Mouse (Mus musculus) adipocyte (in vitro differentiated cells): Measurements from ENCODE around the gene Stra6l.

Experiments
- DNase-seq: peaks from one replicate; pipeline ENCODE4 v3.0.0-alpha.2; 2016; ENCODE audit warnings: low spot score

Gene Stra6l

DNA sequence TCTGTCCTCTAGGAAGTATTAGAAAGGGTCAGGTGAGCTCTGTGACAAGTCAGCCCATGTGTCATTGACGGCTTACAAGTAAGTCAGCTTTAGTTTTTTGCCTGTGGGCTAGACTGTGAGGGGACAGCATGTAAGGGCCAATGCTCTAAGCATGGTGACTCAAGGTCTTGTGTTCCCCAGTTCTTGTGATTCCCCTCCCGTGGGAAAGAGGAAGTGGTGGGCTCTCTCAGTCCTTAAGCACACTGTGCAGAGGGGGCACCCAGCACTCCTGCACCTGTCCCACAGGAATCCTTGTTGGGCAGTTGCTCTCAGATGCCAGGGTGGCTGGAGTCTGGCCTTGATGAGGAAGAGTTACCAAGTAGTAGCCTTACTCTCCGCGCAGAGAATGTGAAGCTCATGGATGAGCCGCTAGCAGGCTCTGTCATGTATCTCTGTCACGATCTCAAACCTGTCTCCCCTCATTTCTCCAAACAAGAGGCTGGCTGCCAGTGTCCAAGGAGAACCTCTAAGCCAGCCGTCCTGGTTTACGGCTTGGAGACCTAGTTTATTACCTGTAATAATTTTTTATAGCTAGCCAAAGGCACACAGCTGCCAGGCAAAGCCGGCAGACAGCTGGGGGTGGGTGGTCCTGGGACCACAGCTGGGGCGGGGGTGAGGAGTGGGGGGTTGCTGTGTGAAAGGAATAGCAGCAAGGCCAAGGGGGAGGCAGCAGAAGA lies at the start of gene Stra6l:
Stra6l (plus strand) TSS at position 556 of the 716 bp plus-strand sequence.
- DNase-seq = no peak

DNA sequence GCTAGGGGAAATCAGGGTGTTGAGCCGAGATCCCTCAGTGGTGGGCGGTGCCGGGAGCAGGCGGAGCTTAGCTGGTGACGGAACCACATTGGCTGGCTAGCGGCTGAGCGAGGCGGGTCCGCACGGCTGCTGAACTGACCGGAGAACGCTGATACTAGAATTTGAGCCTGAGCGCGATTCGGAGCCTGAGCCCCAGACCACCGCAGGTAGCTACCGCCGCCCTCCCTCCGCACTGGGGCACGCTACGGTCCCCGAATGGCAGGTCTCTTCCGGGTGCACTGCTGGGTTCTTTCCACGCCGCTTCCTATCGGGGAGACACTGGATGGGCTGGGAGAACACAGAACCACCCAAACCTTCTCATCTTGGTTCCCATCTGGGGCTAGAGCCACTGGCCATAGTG lies 49.5 kb upstream of the Stra6l start, which contains the start of gene Aldh1b1:
Aldh1b1 (plus strand) TSS at position 59 of the 400 bp plus-strand sequence.
- DNase-seq = no peak

DNA sequence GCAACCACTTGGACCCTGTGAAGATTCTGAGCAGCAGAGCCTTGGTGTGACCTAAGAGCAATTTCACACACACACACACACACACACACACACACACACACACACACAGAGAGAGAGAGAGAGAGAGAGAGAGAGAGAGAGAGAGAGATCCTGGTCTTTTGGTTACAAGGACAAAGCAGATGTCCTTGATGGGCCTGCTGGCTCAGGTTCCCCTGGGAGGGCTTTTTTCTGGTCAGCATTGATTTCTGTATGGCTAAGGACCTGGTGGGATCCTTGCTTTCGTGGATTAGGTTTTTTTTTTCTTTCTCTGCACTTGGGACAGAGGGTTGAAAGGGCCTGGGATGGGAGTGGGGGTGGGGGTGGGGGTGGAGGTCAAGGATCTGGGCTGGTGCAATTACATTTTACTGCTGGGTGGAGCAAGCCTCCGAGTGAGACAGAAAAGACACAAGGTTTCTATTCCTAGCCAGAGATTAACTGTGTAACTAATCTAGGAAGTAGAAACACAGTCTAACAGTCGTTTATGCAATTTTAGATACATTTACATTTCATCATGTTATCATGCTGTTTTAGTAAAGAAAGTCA lies 48.4 kb upstream of the Stra6l start:
- no peak for DNase-seq

DNA sequence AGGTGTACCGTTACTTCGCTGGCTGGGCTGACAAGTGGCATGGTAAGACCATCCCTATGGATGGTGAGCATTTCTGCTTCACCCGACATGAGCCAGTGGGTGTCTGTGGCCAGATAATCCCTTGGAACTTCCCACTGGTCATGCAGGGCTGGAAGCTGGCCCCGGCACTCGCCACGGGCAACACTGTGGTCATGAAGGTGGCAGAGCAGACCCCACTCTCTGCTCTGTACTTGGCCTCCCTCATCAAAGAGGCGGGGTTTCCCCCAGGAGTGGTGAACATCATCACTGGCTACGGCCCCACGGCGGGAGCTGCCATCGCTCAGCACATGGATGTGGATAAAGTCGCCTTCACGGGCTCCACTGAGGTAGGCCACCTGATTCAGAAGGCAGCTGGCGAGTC lies 45.6 kb upstream of the Stra6l start:
- DNase-seq = no peak

DNA sequence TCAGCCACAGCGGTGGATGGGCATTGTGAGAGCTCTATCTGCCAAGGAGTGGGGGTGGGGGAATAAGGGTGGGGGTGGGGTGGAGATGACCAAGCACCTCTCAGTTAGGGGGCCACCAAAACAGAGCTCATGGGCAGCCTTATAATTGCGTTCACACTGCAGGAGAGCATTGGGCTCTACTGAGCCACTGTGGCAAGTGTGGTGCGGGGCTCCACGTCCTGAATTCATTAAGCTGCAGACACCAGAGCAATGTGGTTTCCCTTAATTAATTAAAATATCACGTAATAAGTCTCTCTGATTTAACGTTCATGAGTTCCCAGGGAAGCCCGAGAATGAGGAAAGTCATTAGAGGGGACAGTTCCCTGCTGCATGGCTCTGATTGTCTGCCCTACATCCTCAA lies 40.4 kb upstream of the Stra6l start:
- DNase-seq = no peak

DNA sequence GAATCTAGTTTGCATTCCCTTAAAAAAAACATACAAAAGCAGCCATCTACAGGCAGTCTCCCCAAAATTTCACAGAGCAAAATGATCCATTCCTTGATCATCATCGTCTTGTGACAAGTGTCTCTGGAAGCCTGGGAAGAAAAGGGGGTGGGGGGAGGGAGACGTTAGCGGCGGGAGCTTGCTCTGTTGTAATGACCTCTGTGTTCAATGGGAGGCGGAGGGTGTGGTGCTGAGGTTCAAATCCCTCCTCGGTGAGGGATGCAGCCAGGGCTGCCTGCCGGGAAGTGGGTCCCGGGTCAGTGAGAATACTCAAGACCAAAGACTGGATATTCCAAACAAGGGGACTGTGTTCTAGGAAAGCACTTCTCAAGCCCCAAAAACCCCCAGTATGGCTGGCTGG lies 37.2 kb upstream of the Stra6l start:
- no peak for DNase-seq

DNA sequence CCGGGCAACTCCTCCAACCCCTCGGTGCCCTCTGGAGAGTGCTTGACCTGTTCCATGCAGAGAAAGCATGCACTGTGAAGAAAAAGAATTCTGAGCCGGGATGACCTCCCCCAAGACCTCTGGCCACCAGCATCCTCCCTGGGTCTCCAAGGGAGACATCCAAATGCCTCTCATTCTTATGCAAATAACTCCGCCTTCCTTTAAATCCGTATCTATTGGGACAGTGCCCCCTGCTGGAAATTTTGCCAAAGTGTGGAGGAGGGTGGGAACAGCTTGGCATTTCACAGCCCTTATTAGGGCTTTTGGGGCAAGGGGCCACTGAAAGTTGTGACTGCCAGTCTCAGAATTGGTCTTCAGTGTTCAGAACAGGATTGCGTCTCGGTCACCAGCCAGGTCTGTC lies 32.9 kb upstream of the Stra6l start:
- no peak for DNase-seq

DNA sequence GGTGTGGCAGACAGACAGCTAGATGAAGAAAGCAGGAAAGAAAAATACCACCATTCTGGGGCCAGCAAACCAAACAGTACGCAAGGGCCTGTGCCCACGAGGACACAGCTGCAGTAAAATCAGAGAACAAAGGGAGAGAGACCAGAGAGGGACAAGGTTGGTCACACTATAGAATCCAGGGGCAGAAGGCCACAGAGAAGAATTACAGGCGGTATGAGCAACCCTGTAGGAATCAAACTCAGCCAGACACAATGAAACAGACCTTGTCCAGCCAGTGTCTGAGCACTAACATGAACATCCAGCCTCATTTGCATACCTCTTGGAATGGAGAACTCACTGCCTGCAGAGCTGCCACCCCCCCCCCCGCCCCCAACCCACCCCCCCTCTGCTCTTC lies 29.7 kb upstream of the Stra6l start:
- no peak for DNase-seq

DNA sequence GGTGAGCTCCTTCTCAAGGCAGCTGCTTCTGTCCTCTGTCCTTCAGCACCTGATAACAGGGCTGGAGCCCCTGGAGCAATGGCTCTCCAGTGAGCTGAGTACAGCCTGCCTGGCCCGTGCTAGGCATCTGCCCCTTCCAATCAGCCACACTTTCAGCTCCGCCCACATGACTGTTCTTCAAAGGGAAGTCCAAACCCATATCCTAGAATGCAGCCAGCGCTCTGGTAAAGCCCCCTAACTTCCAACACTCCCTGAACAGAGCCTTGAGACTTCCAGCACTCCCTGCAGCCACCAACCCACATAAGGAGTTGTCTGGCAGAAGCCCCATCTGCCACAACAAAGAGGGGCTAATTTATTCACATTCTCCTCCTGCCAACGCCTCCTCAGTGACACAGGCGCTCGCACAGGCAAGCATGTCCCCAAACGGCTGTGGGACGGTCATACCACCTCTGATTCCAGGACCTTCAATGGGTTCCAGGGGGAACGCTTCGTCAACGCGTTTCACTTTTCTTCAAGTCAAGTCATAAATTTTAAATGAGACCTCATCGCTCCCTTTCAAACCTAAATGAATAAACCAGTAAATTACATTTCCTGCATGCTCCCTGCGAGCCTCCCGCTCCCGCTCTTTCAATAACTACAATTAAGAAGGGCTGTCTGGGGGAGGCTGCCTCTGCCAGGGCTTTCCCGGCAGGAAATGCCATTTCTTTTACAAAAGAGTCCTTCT lies 29.1 kb upstream of the Stra6l start:
- DNase-seq = no peak

DNA sequence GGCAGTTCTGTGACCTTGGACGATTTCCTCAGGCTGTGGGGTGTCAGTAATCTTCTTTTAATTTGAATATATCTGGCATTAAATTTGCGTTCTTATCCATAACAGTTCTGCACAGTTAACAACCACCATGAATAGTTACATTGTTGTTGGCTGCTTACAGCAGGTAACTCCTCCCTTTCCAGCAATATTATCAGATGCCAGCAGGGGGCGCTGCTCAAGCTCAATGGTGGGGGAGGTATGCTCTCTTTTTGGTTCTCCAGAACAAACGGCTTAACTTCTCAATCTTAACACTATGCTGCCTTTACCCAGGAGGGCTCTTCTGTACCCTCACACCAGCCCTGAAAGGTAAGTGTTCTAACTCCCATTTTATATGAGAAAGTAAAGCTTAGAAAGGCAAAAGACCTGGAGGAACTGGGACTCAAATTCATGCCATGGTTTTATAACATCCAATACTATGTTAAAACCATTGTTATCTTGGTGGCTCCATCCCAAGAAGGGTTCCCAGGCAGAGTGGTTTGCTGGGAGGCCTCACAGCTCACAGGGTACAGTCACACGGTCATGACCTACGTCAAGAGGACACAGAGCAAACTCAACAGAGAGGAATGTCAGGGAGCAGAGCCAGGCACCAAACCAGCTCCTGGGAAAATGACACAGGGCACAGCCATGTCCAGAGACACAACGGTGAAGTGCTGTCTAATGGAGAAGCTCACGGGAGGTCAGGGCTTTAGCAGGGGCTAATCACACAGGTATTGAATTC lies 28.2 kb upstream of the Stra6l start:
- peak; percentile 10 for DNase-seq

DNA sequence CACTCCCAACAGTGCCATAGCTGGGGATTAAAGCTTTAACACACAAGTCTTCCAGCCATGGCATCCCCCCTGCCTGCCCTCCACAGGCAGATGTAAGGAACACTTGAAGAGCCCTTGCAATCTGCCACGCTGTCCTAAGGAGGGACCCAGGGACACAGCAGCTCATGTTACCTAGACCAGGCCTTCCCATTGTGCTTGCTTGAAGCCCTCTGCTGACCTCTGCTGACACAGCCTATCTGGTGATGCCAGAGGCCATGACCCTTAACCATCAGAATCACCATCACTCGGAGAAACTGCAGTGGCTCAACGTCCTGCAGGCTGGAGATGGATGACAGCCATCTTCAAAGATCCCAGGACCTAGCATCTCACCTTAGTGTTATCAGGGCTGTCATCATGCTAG lies 26.5 kb upstream of the Stra6l start:
- DNase-seq = no peak

DNA sequence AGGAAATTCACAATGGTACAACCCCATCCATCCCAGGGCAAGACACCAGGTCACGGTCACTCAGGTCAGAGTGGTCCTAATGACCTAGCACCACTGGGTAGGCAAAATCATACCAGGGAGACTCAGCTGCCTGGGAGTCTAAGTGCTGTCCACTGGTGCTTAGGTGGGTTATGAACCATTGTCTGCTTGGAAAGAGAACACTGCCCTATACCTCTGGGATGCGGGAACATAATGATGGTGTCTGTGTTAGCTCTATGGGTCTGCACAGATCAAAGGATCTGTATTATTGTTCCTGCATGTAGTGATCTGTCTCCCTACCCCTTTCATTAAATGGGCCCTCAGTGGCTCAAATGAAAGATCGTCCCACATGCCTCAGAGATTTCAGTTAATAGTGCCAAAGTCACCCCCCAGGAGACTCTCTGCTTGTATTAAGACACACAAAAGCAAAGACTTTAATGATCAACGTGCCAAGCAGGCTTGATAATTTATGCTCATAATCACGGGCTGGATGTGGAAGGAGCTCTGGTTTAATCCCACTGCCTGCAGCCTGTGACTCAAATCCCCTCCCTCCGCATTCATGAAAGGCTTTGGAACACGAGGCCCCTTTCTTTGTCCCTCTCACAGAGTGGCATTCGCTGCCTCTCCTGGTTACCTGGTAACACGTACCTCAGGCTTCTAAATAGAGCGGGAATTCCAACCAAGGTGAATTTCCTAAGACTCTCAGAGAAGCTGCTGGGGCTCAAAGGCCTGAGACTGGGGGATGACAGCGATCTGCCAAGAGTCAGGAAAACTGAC lies 25.5 kb upstream of the Stra6l start:
- no peak for DNase-seq

DNA sequence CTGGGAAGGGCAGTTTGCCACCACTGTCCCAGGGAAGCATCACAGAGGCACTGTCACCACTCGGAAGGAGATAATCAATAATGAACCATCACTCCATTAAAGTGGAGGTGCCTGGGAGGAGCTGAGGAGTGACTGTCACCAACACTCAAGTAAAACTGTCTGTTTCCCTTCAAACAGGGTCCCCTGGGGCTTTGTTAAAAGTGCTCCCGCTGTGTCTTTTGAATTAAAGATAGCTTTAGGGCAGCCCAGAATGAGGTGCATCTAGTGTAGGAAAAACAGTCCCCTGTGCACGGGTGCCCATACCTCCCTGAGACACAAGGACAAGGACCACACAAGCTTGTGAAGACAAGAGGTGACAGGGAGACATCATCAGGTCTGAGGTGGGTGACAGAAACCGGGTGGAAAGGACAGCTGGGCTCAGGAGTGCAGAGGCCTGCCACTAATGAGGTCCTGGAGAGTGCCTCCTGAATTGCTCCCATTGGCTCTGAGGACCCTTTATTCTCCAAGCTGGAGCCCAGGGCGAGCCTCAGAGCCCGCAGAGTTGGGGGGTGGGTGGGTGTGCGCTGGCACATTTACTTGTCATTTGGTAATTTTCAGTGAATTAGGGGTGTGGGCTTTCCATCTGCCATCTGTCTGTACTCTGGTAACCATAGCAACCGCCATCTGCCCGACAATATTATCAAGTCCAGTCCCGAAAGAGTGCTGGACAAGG lies 24.3 kb upstream of the Stra6l start:
- DNase-seq = no peak

DNA sequence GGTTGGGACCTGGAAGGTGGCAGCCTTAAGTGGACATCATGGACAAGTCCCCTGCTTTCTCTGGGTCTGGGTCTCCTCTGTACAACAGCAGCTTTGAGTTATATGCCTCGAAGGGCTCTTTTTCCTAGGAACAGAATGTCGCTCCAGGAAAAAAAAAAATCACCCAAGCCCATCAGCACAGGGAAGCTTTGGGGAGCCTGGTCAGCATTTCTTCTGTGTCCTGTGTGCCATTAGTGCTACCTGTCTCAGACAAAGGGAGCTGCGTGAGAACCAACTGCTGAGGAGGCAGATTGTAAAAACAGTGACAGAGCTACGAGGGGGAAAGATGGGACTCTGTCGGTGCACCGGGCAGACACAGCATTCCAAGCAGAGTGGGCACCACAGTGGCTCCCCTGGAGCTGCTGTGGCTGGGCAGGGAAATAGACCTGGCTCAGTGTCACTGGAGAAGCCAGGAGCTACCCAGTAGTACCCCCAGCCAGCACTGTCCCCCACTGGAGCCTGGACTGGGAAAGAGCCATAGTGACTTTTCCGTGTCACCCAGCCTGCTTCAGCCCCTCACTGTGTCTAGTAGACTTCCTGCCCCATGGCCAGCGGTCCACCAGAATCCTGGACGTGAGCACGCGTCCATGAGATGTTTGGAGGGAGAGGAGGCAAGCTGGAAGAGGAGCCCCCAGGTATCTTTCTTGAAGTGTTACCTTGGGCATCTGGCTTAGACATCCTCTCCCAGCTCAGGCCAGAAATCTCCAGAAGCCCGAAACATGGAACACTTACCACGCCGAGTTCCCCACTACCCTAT lies 23.5 kb upstream of the Stra6l start:
- no peak for DNase-seq

DNA sequence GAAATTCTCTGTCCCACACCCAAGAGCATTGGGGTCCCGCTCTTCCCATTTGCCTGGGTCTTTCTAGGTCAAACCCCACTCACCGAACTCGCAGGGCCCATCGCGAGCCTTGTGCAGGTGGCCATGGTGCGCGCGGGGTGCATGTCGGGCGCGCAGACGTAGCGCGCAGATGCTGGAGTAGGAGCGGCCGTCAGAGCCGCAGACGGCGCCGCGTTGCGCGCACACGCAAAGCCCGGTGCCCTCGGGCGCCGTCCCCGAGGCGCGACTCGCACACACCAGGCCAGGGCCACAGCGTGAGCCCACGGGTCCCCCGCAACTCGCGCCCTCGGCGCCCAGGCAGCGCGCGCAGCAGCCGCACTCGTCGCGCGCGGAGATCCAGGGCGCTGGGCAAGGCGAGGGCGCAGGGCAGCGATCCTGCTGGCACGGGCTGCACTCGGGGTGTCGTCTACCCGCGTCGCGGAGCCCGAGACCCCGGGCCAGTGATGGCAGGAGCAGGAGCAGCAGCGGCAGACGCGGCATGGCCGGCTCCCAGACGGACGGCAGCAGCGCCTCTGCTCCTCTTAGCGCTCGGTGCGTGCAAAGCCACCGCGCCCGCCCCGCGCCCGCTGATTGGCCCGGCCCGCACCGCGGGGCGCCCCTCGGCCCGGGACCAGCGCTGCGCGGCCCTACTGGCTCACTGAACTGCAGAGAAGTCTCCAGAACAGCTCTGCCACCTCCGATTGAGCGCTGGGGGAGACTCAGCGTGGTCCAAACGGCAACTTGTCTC lies 22.0 kb upstream of the Stra6l start, which contains the start of gene Igfbpl1:
Igfbpl1 (minus strand) TSS at position 649 of the 766 bp plus-strand sequence.
- DNase-seq = no peak

DNA sequence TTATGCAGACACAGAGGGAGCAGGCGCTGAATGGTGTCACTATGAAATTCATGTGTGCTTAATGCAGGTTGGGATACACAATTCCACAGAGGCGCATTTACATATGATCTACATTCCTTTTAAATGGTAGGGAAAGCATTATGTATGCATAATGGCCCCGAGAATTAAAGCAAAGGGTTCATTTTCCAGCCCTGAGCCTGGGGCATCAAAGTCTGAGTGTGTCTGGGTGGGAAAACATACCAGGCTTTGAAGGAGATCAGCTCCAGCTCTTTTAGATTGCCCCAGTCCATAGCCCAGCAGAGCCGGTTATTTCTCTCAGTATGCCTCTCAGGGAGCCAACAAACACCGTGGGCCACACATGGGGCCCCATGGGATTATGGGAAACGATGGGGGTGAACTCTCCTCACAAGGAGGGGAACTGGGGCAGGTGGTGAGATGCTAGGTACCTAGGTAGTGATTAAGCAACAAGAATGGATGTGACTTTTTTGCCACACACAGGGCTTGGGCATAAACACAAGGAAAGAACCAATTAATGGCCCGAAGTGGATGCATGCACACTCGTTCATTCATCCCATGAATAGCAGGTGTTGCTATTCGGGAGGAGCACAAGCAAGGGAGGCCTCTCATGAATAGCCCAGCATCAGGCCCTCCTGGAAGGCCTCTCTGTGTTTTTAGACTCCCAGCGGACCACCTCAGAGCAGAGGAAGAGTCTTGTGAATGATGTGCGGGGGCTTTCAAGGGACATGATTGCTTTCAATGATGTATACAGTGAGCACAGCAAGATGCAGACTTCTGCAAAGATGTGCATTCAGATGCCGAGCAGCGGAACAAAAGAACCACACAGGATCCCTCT lies 18.3 kb upstream of the Stra6l start:
- DNase-seq = no peak

DNA sequence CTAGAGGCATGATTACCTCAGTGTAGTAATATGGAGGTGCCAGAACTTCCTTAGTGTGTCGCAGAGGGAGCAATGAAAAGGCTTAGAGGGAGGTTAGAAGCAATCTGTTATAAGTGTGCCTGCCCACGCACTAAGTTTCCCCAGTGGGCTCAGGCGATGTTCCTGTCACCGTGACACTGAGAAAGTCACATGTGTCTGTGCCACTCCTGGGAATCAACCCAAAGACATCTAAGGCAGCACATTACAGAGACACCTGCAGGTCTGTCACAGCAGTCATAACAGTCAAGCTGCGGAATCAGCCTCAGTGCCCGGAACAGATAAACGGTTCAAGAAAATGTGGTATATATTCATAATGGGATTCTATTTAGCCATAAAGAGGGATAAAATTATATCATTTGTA lies 16.5 kb upstream of the Stra6l start:
- DNase-seq = no peak

DNA sequence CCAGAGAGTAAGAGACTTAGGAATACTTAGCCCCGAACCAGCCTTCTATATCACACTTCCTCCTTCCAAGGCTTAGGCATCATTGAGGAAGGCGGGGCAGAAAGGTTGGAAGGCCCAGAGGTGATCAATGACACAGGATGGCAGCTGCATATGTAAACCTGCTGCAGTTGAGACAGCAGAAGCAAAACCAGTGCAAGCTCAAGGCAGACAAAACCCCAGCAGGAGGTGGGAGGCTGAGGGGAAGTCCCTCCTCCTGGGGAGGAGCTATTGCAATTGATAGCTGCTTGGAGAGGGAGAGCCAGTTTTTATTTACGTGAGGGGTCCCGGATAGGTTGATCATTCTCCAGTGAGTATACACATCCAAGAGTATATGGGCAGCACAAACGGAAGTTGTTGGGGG lies 15.0 kb upstream of the Stra6l start:
- DNase-seq = no peak
